Mouse (Mus musculus) liver, embryonic 15.5 days (tissue): ENCODE data around the gene Klk15. TPM values are rescaled to one million over a fixed set of nuclear protein-coding genes. Genes with fewer than 3 reads are reported as not detected.

Experiments
- ATAC-seq: fragments of 200-750 bp; cut with Nextera tagmentation; 2 replicates; pipeline ENCODE4 v1.8.0; 2017; ENCODE audit warnings: moderate number of reproducible peaks, mild to moderate bottlenecking, moderate library complexity; ENCODE audit not compliant: insufficient read depth
- H3K27ac ChIP-seq: fragments of 300-500 bp; sonication (generic); replicated peaks from 2 replicates; pipeline ENCODE4 v1.5.1; 2015; ENCODE audit warnings: mild to moderate bottlenecking, inconsistent platforms
- H3K27me3 ChIP-seq: fragments of 300-500 bp; sonication (generic); 2 replicates; pipeline ENCODE4 v1.6.1; 2015; ENCODE audit warnings: mild to moderate bottlenecking, inconsistent platforms
- H3K36me3 ChIP-seq: fragments of 300-500 bp; sonication (generic); replicated peaks from 2 replicates; pipeline ENCODE4 v1.6.1; 2015; ENCODE audit warnings: moderate library complexity, mild to moderate bottlenecking, inconsistent platforms
- H3K4me1 ChIP-seq: fragments of 300-500 bp; sonication (generic); replicated peaks from 2 replicates; pipeline ENCODE4 v1.6.1; 2015; ENCODE audit warnings: inconsistent platforms
- H3K4me2 ChIP-seq: fragments of 300-500 bp; sonication (generic); 2 replicates; pipeline ENCODE4 v1.6.1; 2015; ENCODE audit warnings: moderate library complexity, mild to moderate bottlenecking, inconsistent platforms
- H3K4me3 ChIP-seq: fragments of 300-500 bp; sonication (generic); replicated peaks from 2 replicates; pipeline ENCODE4 v1.5.1; 2015; ENCODE audit warnings: mild to moderate bottlenecking, inconsistent platforms
- H3K9ac ChIP-seq: fragments of 300-500 bp; sonication (generic); 2 replicates; pipeline ENCODE4 v1.6.1; 2015; ENCODE audit warnings: moderate library complexity, mild to moderate bottlenecking, inconsistent platforms
- H3K9me3 ChIP-seq: fragments of 300-500 bp; sonication (generic); replicated peaks from 2 replicates; pipeline ENCODE4 v1.6.1; 2016; ENCODE audit warnings: inconsistent platforms
- WGBS: fragments of 180-500 bp; shearing (Covaris S2); methylation state at CpG from one replicate; pipeline ENCODE4 v1.1.7; 2015; ENCODE audit warnings: mixed read lengths; ENCODE audit not compliant: insufficient replicate concordance; 5-methylcytosine and 5-hydroxymethylcytosine counted together
- polyA plus RNA-seq: library from polyadenylated mRNA; unstranded; fragments of >200 nt; fragmentation: Nextera tagmentation; extraction: Ambion mirVana; gene quantifications from 2 replicates; pipeline ENCODE4 v1.2.1, GENCODE M21; 2015

Gene Klk15
- polyA plus RNA-seq, result not detected in 2 replicates

GRCm38 (mm10) chr7:43933440-43933839 lies at the start of gene Klk15:
TSS of gene Klk15 (plus strand) at chr7:43933740.
- Histone ChIP-seq H3K9me3 (no peaks in the 10 kb centered on the region), H3K4me2 (no peak within 1 kb of the TSS), H3K27me3 (no peaks in the 10 kb centered on the region), H3K4me1 (no peaks in the 10 kb centered on the region), H3K4me3 (no peak within 1 kb of the TSS), H3K36me3 (no peaks in the 10 kb centered on the region), H3K27ac (no peak within 1 kb of the TSS), H3K9ac (no peak within 1 kb of the TSS)
- no peak for ATAC-seq
- WGBS, result 48% methylated on average over 3 of the region's 3 CpGs

GRCm38 (mm10) chr7:43891365-43891764 lies 42.2 kb upstream of the Klk15 start:
- Histone ChIP-seq H3K27ac (no peak overlapping the region), H3K4me1 (no peaks in the 10 kb centered on the region), H3K4me2 (no peak overlapping the region), H3K9me3 (no peaks in the 10 kb centered on the region), H3K4me3 (no peak overlapping the region), H3K36me3 (no peaks in the 10 kb centered on the region), H3K9ac (no peak overlapping the region), H3K27me3 (no peaks in the 10 kb centered on the region)
- no peak for ATAC-seq
- 42% methylated on average over 5 of the region's 5 CpGs for whole genome bisulfite sequencing

DNA sequence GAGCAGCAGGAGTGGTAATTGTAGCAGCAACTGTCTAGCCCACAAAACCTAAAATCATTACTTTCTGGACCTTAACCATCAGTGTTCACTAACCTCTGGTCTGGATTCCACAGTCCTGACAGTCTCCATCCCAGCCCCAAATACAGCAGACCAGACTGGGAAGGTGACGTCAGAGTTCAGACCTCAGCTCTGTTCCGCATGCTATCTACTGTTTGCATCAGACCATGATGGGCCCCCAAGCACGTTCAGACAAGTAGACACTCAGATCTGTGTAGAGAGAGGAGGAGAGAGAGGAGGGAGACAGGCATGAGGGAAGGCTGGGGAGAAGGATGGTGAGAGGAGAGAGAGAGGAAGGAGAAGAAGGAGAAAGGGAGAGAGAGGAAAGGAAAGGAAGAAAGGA lies 41.8 kb upstream of the Klk15 start:
- Histone ChIP-seq H3K4me1 (no peaks in the 10 kb centered on the region), H3K27me3 (no peaks in the 10 kb centered on the region), H3K4me2 (no peak overlapping the region), H3K9me3 (no peaks in the 10 kb centered on the region), H3K36me3 (no peaks in the 10 kb centered on the region), H3K4me3 (no peak overlapping the region), H3K9ac (no peak overlapping the region), H3K27ac (no peak overlapping the region)
- no peak for ATAC-seq
- WGBS, result 42% methylated on average over 3 of the region's 3 CpGs

GRCm38 (mm10) chr7:43894836-43895235 lies 38.7 kb upstream of the Klk15 start:
- no peaks in the 10 kb centered on the region for H3K27me3 ChIP-seq
- no peak overlapping the region for H3K27ac ChIP-seq
- WGBS, result 8% methylated on average over 1 of the region's 1 CpGs
- no peak overlapping the region for H3K4me3 ChIP-seq
- no peak overlapping the region for H3K9ac ChIP-seq
- ATAC-seq, result no peak
- H3K4me1 ChIP-seq, result no peaks in the 10 kb centered on the region
- H3K36me3 ChIP-seq, result no peaks in the 10 kb centered on the region
- H3K9me3 ChIP-seq, result no peaks in the 10 kb centered on the region
- H3K4me2 ChIP-seq, result no peak overlapping the region

DNA sequence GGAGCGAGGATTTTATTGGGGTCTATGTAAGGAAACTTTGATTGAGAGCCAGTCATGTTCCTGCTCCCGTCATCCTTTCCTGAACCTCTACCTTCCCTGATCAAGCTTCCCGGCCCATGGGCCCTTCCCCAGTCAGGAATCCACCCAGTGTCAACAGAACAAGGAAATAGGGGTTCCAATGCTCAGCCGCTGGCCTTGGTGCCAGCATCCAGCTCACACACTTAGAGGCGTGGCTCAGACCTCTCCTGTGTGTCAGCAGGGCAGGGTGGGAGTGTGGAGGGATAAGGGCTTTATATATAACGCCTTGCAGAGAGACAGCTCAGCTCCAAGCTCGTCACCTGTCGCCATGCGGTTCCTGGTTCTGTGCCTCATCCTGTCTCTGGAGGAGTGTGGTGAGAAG lies 18.7 kb upstream of the Klk15 start:
- no peak overlapping the region for H3K27ac ChIP-seq
- H3K4me2 ChIP-seq, result no peak overlapping the region
- H3K36me3 ChIP-seq, result no peaks in the 10 kb centered on the region
- no peak overlapping the region for H3K4me3 ChIP-seq
- 43% methylated on average over 9 of the region's 9 CpGs for WGBS
- no peak overlapping the region for H3K9ac ChIP-seq
- H3K9me3 ChIP-seq, result no peaks in the 10 kb centered on the region
- no peaks in the 10 kb centered on the region for H3K4me1 ChIP-seq
- no peaks in the 10 kb centered on the region for H3K27me3 ChIP-seq
- ATAC-seq, result no peak

DNA sequence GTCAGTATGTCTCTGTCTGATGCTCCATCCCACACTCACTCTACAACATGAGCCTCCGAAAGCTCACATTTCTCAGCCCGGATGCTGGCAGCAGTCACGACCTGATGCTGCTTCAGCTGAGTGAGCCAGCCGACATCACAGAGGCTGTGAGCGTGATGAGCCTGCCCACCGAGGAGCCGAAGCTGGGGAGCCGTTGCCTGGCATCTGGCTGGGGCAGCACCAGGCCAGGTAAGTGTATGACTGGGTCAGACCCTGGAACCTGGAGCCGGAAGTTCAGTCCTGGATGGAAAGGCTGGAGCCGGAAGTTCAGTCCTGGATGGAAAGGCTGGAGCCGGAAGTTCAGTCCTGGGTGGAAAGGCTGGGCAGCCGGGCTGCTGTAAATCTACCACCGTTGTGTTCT lies 15.1 kb upstream of the Klk15 start:
- H3K36me3 ChIP-seq, result no peaks in the 10 kb centered on the region
- ATAC-seq, result no peak
- H3K9ac ChIP-seq, result no peak overlapping the region
- H3K9me3 ChIP-seq, result no peaks in the 10 kb centered on the region
- no peak overlapping the region for H3K27ac ChIP-seq
- no peaks in the 10 kb centered on the region for H3K4me1 ChIP-seq
- WGBS, result 67% methylated on average over 13 of the region's 13 CpGs
- H3K4me3 ChIP-seq, result no peak overlapping the region
- no peak overlapping the region for H3K4me2 ChIP-seq
- no peaks in the 10 kb centered on the region for H3K27me3 ChIP-seq

DNA sequence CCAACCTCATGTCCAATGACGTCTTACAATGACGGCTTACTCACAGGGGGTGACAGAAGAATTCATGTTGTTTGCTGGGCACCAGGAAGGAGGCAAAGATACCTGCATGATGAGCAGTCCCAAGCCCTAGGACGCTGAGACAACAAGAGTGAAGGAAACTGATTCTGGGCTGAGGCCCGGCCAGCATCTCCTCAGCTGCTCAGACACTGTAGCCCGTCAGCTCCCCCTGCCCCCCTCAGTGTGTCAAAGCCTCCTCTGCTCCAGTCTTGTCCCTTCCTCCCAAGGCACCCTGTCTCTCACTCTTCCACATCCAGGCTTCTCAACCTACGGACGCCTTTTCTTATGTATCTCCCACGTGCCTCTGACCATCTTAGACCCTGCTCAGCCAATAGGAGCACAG lies 14.7 kb upstream of the Klk15 start:
- Histone ChIP-seq H3K36me3 (no peaks in the 10 kb centered on the region), H3K27ac (no peak overlapping the region), H3K4me3 (no peak overlapping the region), H3K9ac (no peak overlapping the region), H3K27me3 (no peaks in the 10 kb centered on the region), H3K4me2 (no peak overlapping the region), H3K4me1 (no peaks in the 10 kb centered on the region), H3K9me3 (no peaks in the 10 kb centered on the region)
- 57% methylated on average over 8 of the region's 8 CpGs for WGBS
- no peak for ATAC-seq

DNA sequence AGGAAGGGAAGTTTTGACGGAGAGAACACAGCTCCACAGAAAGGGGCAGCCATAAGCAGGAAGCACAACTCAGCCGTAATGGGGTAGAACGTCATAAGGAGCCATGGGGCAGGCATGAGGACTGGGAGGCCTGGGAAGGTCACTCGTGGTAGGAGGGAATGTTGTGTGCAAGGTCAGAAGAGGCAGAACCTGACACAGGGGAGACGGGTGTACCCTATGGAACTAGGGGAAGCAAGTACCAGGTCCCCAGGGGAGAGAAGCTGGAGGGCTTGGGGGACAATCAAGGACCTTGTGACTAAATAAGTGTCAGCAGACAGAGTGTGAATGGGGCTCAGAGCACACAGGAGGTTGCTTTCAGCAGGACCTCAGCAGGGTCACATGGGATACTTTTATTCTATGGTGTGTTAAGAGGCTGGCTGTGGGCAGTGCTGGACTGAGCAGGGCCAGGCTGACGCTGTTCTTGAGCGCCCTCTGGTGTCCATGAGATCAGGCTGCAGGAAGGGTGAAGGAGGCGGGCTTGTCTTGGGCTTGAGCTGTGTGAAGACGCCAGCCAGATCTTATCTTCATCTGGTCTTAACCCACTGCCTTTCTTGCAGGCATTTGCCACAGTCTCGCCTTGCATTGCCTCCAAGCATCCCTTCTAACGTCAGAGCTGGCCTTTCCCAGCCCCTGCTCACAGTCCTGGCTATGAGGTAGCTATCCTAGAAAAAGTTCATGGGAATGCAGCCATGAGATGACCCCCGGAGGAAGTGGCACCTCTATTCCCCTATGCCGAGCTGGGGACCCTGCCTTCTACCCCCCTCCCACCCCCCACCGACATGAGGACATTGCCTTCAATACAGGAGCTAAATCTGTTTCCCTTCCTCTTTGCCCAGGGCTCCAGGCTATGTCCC lies 13.7 kb upstream of the Klk15 start:
- no peak overlapping the region for H3K9ac ChIP-seq
- no peak overlapping the region for H3K4me2 ChIP-seq
- H3K36me3 ChIP-seq, result no peaks in the 10 kb centered on the region
- no peaks in the 10 kb centered on the region for H3K9me3 ChIP-seq
- ATAC-seq, result peak; percentile 51; the same call in 1 of the 2 replicates
- 20% methylated on average over 14 of the region's 14 CpGs for WGBS
- H3K4me1 ChIP-seq, result no peaks in the 10 kb centered on the region
- H3K4me3 ChIP-seq, result no peak overlapping the region
- H3K27ac ChIP-seq, result no peak overlapping the region
- H3K27me3 ChIP-seq, result no peaks in the 10 kb centered on the region

GRCm38 (mm10) chr7:43920582-43920981 lies 13.0 kb upstream of the Klk15 start:
- Histone ChIP-seq H3K9ac (no peak overlapping the region), H3K9me3 (no peaks in the 10 kb centered on the region), H3K27me3 (no peaks in the 10 kb centered on the region), H3K4me3 (no peak overlapping the region), H3K36me3 (no peaks in the 10 kb centered on the region), H3K27ac (no peak overlapping the region), H3K4me1 (no peaks in the 10 kb centered on the region), H3K4me2 (no peak overlapping the region)
- 28% methylated on average over 3 of the region's 3 CpGs for WGBS
- ATAC-seq, result no peak

- Histone ChIP-seq H3K27ac (no peak overlapping the region), H3K4me1 (no peaks in the 10 kb centered on the region), H3K4me2 (no peak overlapping the region), H3K9ac (no peak overlapping the region), H3K4me3 (no peak overlapping the region), H3K27me3 (no peaks in the 10 kb centered on the region), H3K9me3 (no peaks in the 10 kb centered on the region), H3K36me3 (no peaks in the 10 kb centered on the region)
- no peak for ATAC-seq
- 41% methylated on average over 6 of the region's 6 CpGs for WGBS
Measured at GRCm38 (mm10) chr7:43921087-43921486, 12.5 kb upstream of the Klk15 start.

- Histone ChIP-seq H3K27ac (no peak overlapping the region), H3K4me3 (no peak overlapping the region), H3K9ac (no peak overlapping the region), H3K4me2 (no peak overlapping the region), H3K9me3 (no peaks in the 10 kb centered on the region), H3K27me3 (no peaks in the 10 kb centered on the region), H3K4me1 (no peaks in the 10 kb centered on the region), H3K36me3 (no peaks in the 10 kb centered on the region)
- no peak for ATAC-seq
- WGBS, result 61% methylated on average over 2 of the region's 2 CpGs
Measured at GRCm38 (mm10) chr7:43921941-43922340, 11.6 kb upstream of the Klk15 start.

DNA sequence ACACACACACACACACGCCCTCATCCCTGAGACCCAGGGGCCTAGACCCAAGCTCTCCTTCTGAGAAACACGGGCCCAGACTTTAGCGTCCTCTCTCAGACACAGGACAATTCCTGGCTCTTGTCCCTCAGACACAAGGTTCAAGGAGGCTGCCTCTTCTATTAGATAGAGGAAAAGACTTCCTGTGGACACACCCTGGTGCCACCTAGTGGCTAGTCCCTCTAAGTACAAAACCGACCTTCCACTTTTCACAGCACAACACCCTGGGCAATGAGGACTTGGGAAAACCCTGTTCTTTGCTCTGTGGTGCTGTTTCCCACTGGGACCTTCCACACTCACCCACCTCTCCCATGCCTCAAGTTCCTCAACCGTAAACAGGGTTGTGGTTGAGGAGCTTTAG lies 7.6 kb upstream of the Klk15 start:
- Histone ChIP-seq H3K9me3 (no peaks in the 10 kb centered on the region), H3K27ac (no peak overlapping the region), H3K36me3 (no peaks in the 10 kb centered on the region), H3K4me3 (no peak overlapping the region), H3K4me2 (no peak overlapping the region), H3K4me1 (no peaks in the 10 kb centered on the region), H3K9ac (no peak overlapping the region), H3K27me3 (no peaks in the 10 kb centered on the region)
- 40% methylated on average over 5 of the region's 5 CpGs for WGBS
- no peak for ATAC-seq
